Mouse (Mus musculus): ENCODE measurements around the gene Gm20814.
"Not testable (repeated sequence)": the region's sequence is repeated elsewhere in the genome, so short reads cannot be mapped to it uniquely, and the experiment has no call there.

The Gm20814 gene

GRCm38 (mm10) chrY:75195556-75195955, at the start of gene Gm20814:
Gm20814 (plus strand) TSS chrY:75195856.
- DNase-seq (ENCODE audit: low spot score), result not testable (repeated sequence)

Measured in ovary, postnatal 14 days (tissue).